ENCODE assay signal across 13 mouse cellular contexts in the genomic region with DNA sequence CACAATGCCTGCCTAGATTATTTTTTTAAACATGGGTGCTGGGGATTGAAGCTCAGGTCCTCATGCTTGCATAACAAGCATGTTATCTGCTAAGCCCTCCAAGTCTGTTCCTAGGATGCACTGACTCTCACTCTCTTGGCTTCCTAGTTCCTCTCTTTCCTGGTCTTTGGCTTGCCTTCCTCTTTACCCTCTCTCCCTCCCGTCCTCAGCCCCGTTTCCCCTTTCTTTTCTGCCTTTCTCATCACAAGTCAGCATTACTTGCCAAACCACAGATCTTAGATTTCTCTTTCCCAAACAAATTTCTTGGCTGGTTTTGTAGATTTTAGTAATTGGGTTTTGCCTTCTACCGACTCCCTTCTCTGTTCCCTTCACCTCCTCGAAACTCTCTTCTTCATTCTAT. TPM values are rescaled to one million over a fixed set of nuclear protein-coding genes. Genes with fewer than 3 reads are reported as not detected.
A peak's percentile ranks its signal among the peaks of the same experiment; 100 is the strongest.
DNase-seq lines count a peak whose midpoint lies in the region; ATAC-seq and TF ChIP-seq lines count a peak whose summit lies in the region.
"Had no signal": no experiment of that assay in that cellular context is flagged by ENCODE, and none has a peak within 500 bp of the region (broad histone marks: within the 10 kb centered on the region; RNA-seq: fewer than 3 reads in every experiment).

No protein-coding gene starts in this region.

- no peaks in the 10 kb centered on the region for H3K36me3 ChIP-seq in embryonic facial prominence, embryonic 10.5 days (replicated peaks)
- no peaks in the 10 kb centered on the region for H3K36me3 ChIP-seq in limb, embryonic 15.5 days
- H3K36me3 ChIP-seq in forebrain, embryonic 16.5 days (ENCODE audit: control insufficient read depth, insufficient read depth) = no peaks in the 10 kb centered on the region

- H3K4me3 ChIP-seq in left cerebral cortex, adult 2 months = no peak overlapping the region
- no peak overlapping the region for H3K4me3 ChIP-seq in embryonic facial prominence, embryonic 10.5 days
- H3K4me3 ChIP-seq in limb, embryonic 15.5 days = no peak overlapping the region
- no peak overlapping the region for H3K4me3 ChIP-seq in forebrain, embryonic 16.5 days (replicated peaks; ENCODE audit: low read length)
- H3K4me3 ChIP-seq: forebrain, embryonic 13.5 days had no signal

- H3K9ac ChIP-seq in limb, embryonic 15.5 days = no peak overlapping the region
- H3K9ac ChIP-seq in forebrain, embryonic 16.5 days (replicated peaks; ENCODE audit: low read depth, low read length) = no peak overlapping the region
- H3K9ac ChIP-seq: forebrain, embryonic 13.5 days had no signal

- H3K9me3 ChIP-seq in embryonic facial prominence, embryonic 10.5 days = no peaks in the 10 kb centered on the region
- H3K9me3 ChIP-seq in limb, embryonic 15.5 days = no peaks in the 10 kb centered on the region
- H3K9me3 ChIP-seq in forebrain, embryonic 16.5 days (ENCODE audit: control insufficient read depth, low read length) = no peaks in the 10 kb centered on the region
- H3K9me3 ChIP-seq: forebrain, embryonic 13.5 days had no signal

- H3K4me1 ChIP-seq in embryonic facial prominence, embryonic 10.5 days = peaks cover 39% of the 10 kb centered on the region
- peaks cover 13% of the 10 kb centered on the region for H3K4me1 ChIP-seq in limb, embryonic 15.5 days
- H3K4me1 ChIP-seq in forebrain, embryonic 16.5 days (replicated peaks; ENCODE audit: control insufficient read depth, insufficient read depth, low read length) = peaks cover 8% of the 10 kb centered on the region

- H3K27ac ChIP-seq in left cerebral cortex, adult 2 months = peak overlapping the region; percentile 5
- H3K27ac ChIP-seq in embryonic facial prominence, embryonic 10.5 days (replicated peaks) = peak overlapping the region; percentile 49; the same call in 1 of the 2 replicates
- peak overlapping the region; percentile 50 for H3K27ac ChIP-seq in limb, embryonic 15.5 days
- H3K27ac ChIP-seq in forebrain, embryonic 16.5 days (ENCODE audit: low read length) = no peak overlapping the region
- H3K27ac ChIP-seq: forebrain, embryonic 13.5 days had no signal

- no peak overlapping the region for H3K4me2 ChIP-seq in limb, embryonic 15.5 days
- H3K4me2 ChIP-seq in forebrain, embryonic 16.5 days (ENCODE audit: low read length) = no peak overlapping the region
- H3K4me2 ChIP-seq: forebrain, embryonic 13.5 days had no signal

- intact Hi-C loops in left cerebral cortex, adult 2 months (cut with DNase I) = no loop called here

- no peak for TF ChIP-seq CTCF in left cerebral cortex, adult 2 months (IDR thresholded peaks at IDR 0.05)

- ATAC-seq in limb, embryonic 15.5 days (ENCODE audit: insufficient number of reproducible peaks, low FRiP score, low TSS enrichment, low read depth) = no peak
- no peak for ATAC-seq in cerebellum, adult (ENCODE audit: insufficient number of reproducible peaks, low FRiP score, low TSS enrichment)
- no peak for ATAC-seq in forebrain, embryonic 16.5 days
- ATAC-seq: forebrain, embryonic 13.5 days; inflammation-experienced regulatory T-cells, adult 6 months had no signal

- no peaks in the 10 kb centered on the region for H3K27me3 ChIP-seq in embryonic facial prominence, embryonic 10.5 days (replicated peaks; ENCODE audit: low read depth, poor library complexity, severe bottlenecking)
- H3K27me3 ChIP-seq in limb, embryonic 15.5 days = no peaks in the 10 kb centered on the region
- no peaks in the 10 kb centered on the region for H3K27me3 ChIP-seq in forebrain, embryonic 16.5 days (replicated peaks; ENCODE audit: control insufficient read depth, insufficient read depth, low read length)
- H3K27me3 ChIP-seq: forebrain, embryonic 13.5 days had no signal

- no peak for DNase-seq in left cerebral cortex, adult 2 months (ENCODE audit: extremely low spot score in 1 of 2, low spot score in 2 of 2)
- no peak for DNase-seq in left cerebral cortex, adult 11 months (ENCODE audit: low spot score)
- DNase-seq in MEL-GATA-1-ER (ENCODE audit: extremely low read depth, low read depth) = peak; percentile 4
- DNase-seq in embryonic facial prominence, embryonic 10.5 days (ENCODE audit: low spot score) = no peak
- DNase-seq in thymus, postnatal 36 days = no peak
- DNase-seq: gastrocnemius, postnatal 36 days; kidney, postnatal 10 days; liver had no signal

- WGBS in embryonic facial prominence, embryonic 10.5 days = 75% methylated on average over 4 of the region's 4 CpGs
- WGBS in limb, embryonic 15.5 days = 35% methylated on average over 4 of the region's 4 CpGs
- 43% methylated on average over 4 of the region's 4 CpGs for WGBS in forebrain, embryonic 16.5 days

RNA-seq across cellular contexts. Expression of gene March10, which starts 10.2 kb away (rescaled TPM):
- 1 to 10 TPM; 2.0 to 3.8 TPM for total RNA-seq in left cerebral cortex, adult 2 months (2021)
- polyA plus RNA-seq in embryonic facial prominence, embryonic 10.5 days (2016; fragmentation: Nextera tagmentation; extraction: Ambion mirVana) = 0.06 and 0.16 TPM in 2 replicates
- not detected in 2 replicates for polyA plus RNA-seq in limb, embryonic 15.5 days (2015; fragmentation: Nextera tagmentation; extraction: Ambion mirVana)
- polyA plus RNA-seq in forebrain, embryonic 16.5 days (2015; fragmentation: Nextera tagmentation; extraction: Ambion mirVana) = 0.35 and 0.80 TPM in 2 replicates
- total RNA-seq: gastrocnemius, postnatal 36 days had no signal
- polyA plus RNA-seq: forebrain, embryonic 13.5 days; inflammation-experienced regulatory T-cells, adult 6 months had no signal
